Mouse (Mus musculus) brain, embryonic 14.5 days (tissue): ENCODE data around the gene Pde4dip.

Experiments
- CTCF ChIP-seq: fragments of 200-500 bp; IDR thresholded peaks from 2 replicates; pipeline ENCODE4 v1.5.1; 2012; ENCODE audit warnings: inconsistent platforms, mild to moderate bottlenecking, moderate library complexity, borderline replicate concordance; ENCODE audit not compliant: insufficient read depth, insufficient read length; ENCODE audit errors: extremely low read depth
- POLR2A ChIP-seq: fragments of 200-500 bp; IDR thresholded peaks from 2 replicates; pipeline ENCODE4 v1.6.1; 2012; ENCODE audit warnings: mild to moderate bottlenecking, inconsistent platforms, borderline replicate concordance; ENCODE audit not compliant: poor library complexity, insufficient read depth, insufficient read length, severe bottlenecking; ENCODE audit errors: extremely low read depth

- TF ChIP-seq CTCF: no peak
- no peak for TF ChIP-seq POLR2A
These were observed 157.9 kb downstream of the Pde4dip start for GRCm38 (mm10) chr3:97730624-97731023.
